Mouse (Mus musculus): ENCODE measurements around the gene Ttf1.

GRCm38 (mm10) chr2:29066410-29066809, 6.3 kb downstream of the Ttf1 start:
- TF ChIP-seq POLR2A (IDR thresholded peaks at IDR 0.05; ENCODE audit: low read depth, low read length) (no peak), CTCF (IDR thresholded peaks at IDR 0.05; ENCODE audit: extremely low read depth, insufficient read depth, insufficient read length, insufficient replicate concordance) (no peak)
